Mouse (Mus musculus): ENCODE measurements at regions not wholly inside any gene's neighbourhood (a gene's known extent, or its start where the extent isn't known, plus 50 kb on each side); places are given as distances from the start of the nearest gene placed in this dataset.
A peak's percentile ranks its signal among the peaks of the same experiment; 100 is the strongest.
"Not testable (repeated sequence)": the region's sequence is repeated elsewhere in the genome, so short reads cannot be mapped to it uniquely, and the experiment has no call there.

DNA sequence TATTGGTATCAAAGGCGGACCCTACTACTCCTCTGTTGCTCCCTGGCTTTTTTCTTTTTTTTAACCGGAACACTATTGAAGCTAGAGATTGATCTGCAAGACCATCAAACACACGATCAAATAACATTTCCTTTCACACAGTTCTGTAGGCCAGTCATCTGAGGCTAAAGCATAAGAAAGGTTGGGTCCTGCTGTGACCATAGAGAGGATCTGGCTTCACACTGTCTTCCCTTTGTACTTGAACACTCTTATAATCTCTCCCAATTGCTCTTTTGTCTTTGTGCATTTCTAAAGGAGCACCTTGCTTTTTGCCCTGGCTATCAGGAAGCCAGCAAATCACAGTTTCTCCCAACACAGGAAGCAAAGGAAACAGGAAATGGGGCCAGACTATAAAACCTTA is 76.8 kb upstream of the Zcchc13 start:
- H3K4me1 ChIP-seq (replicated peaks; ENCODE audit: control insufficient read depth, insufficient read depth, low read length) = no peaks in the 10 kb centered on the region; the same call in 1 of the 2 replicates
- no peak for TF ChIP-seq POLR2A (IDR thresholded peaks at IDR 0.05; ENCODE audit: control insufficient read depth, extremely low read depth, insufficient read depth, low read length, poor library complexity)
- TF ChIP-seq CTCF (IDR thresholded peaks at IDR 0.05; ENCODE audit: borderline replicate concordance, control insufficient read depth, extremely low read depth, insufficient read depth, low read length, poor library complexity) = no peak
- no peaks in the 10 kb centered on the region for H3K36me3 ChIP-seq (ENCODE audit: control insufficient read depth, insufficient read depth, low read length)
- no peak overlapping the region for H3K27ac ChIP-seq (ENCODE audit: control insufficient read depth, insufficient read depth, low read length)
- H3K4me3 ChIP-seq (ENCODE audit: control insufficient read depth, insufficient read depth, low read length) = no peak overlapping the region
- WGBS = 94% methylated on average over 3 of the region's 3 CpGs
- no peaks in the 10 kb centered on the region for H3K27me3 ChIP-seq (ENCODE audit: control insufficient read depth, insufficient read depth, low read length)
- DNase-seq = no peak

DNA sequence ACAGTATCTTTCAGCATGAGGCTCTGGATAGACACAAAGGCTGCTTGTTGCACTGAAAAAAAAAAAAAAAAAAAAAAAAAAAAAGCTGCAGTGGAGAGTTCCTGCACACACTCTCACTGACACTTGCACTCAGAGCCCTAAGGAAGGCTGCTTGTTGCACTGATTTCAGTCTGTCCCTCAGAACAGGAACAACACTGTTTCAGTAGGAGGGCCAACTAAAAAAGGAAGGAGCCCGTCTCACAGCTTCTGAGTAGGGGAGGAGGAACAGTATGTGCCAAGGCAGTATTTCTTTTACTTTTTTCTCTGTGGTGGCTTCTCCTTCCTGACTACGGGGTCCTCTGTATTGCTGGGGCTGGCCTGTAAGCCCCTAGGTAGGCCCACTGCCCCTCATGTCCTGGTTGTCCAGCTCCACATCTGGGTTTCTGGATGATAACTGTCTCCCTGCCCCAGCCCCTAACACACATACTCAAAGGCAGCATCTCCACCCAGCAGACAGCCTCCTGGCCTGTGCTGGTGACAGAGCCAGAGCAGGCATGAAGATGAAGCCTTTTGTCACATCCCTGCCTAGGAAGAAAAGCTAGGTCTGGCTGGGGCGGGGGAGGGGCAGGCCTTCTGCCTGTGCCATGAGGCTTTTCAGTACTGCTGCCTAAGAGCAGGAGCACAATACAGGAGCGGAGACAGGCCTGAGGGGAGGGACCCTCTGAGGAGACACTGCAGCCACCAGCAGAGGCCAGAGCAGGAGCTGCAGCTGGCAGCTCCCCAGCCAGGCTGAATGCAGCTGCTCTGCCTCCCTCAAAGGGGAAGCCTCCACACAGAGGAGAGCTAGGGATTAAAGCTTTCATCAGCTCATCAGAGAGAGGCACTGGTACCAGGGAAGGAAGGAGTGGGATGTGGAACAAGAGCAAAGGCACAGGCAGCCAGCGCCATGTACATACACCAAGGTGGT is 75.1 kb upstream of the Zcchc13 start:
- not testable (repeated sequence) for H3K27ac ChIP-seq (ENCODE audit: control insufficient read depth, insufficient read depth, low read length); DNase-seq

DNA sequence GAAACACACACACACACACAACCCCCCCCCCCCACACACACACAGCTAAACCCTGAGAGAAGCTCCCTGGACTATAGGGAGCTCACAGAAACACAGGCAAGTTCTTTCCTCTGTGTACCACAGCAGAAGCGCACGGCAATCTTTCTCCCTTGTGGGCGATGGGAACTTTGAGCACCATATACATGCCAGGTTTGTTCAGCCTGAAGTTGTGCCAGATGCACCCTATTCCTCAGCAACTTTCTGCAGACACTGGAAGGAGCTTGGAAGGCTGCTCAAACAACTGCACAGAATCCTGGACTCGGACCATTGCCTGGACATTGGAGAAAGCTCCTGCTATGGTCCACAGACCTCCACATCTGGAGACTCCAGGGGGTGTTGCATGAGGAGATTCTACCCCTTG is 74.3 kb upstream of the Zcchc13 start:
- Histone ChIP-seq H3K27me3 (ENCODE audit: control insufficient read depth, insufficient read depth, low read length) (no peaks in the 10 kb centered on the region), H3K4me1 (replicated peaks; ENCODE audit: control insufficient read depth, insufficient read depth, low read length) (no peaks in the 10 kb centered on the region; the same call in 1 of the 2 replicates), H3K4me3 (ENCODE audit: control insufficient read depth, insufficient read depth, low read length) (no peak overlapping the region), H3K36me3 (ENCODE audit: control insufficient read depth, insufficient read depth, low read length) (no peaks in the 10 kb centered on the region), H3K27ac (ENCODE audit: control insufficient read depth, insufficient read depth, low read length) (no peak overlapping the region)
- no peak for TF ChIP-seq CTCF (IDR thresholded peaks at IDR 0.05; ENCODE audit: borderline replicate concordance, control insufficient read depth, extremely low read depth, insufficient read depth, low read length, poor library complexity)
- no peak for TF ChIP-seq POLR2A (IDR thresholded peaks at IDR 0.05; ENCODE audit: control insufficient read depth, extremely low read depth, insufficient read depth, low read length, poor library complexity)
- no peak for DNase-seq
- WGBS = 95% methylated on average over 4 of the region's 4 CpGs

More for the DNA sequence above, 75.1 kb upstream of the Zcchc13 start:
- H3K27me3 ChIP-seq (ENCODE audit: control insufficient read depth, insufficient read depth, low read length); H3K4me3 ChIP-seq (ENCODE audit: control insufficient read depth, insufficient read depth, low read length); H3K36me3 ChIP-seq (ENCODE audit: control insufficient read depth, insufficient read depth, low read length); H3K4me1 ChIP-seq (replicated peaks; ENCODE audit: control insufficient read depth, insufficient read depth, low read length): not testable (repeated sequence)
- 69% methylated on average over 4 of the region's 5 CpGs for WGBS

DNA sequence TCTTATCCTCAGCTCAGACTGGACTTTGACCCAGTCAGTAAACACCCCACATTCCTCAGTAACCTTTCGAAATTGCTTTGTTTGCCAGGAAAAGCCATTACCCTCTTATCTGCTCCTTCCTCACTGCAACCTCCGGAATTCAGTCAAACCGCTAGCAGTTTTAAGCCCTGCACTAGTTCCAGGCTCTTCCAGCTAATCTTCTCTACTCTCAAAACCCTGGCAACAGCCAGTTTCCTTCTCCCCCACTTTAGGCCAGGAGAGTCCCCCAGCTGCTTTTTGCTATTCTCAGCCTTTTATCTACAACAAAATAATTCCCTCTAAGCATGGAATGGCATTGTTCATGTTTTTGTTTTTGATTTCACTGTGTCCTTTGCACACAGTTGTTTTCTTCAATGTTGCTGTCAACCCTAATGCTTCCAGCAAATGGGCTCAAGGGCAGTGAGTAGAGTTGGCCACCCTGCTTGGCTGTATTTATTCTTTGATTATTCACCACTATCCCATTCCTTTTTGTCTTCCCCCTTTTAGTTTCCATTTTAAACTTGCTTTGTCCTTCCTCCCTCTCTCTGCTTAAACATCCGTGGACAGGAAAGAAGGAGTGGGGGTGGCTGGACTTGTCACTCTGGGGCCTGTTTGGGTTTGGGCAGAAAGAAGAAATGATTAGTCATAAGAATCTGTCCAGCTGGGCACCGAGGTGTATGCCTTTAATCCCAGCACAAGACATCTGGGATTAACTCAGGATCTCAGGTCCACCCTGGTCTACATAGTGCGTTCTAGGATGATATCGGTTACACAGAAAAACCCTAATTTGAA is 73.5 kb upstream of the Zcchc13 start:
- Histone ChIP-seq H3K4me1 (replicated peaks; ENCODE audit: control insufficient read depth, insufficient read depth, low read length) (no peaks in the 10 kb centered on the region), H3K4me3 (ENCODE audit: control insufficient read depth, insufficient read depth, low read length) (no peak overlapping the region), H3K36me3 (ENCODE audit: control insufficient read depth, insufficient read depth, low read length) (no peaks in the 10 kb centered on the region), H3K27ac (ENCODE audit: control insufficient read depth, insufficient read depth, low read length) (no peak overlapping the region), H3K27me3 (ENCODE audit: control insufficient read depth, insufficient read depth, low read length) (no peaks in the 10 kb centered on the region)
- no peak for DNase-seq
- WGBS = 76% methylated on average over 7 of the region's 7 CpGs
- no peak for TF ChIP-seq CTCF (IDR thresholded peaks at IDR 0.05; ENCODE audit: borderline replicate concordance, control insufficient read depth, extremely low read depth, insufficient read depth, low read length, poor library complexity)
- TF ChIP-seq POLR2A (IDR thresholded peaks at IDR 0.05; ENCODE audit: control insufficient read depth, extremely low read depth, insufficient read depth, low read length, poor library complexity) = no peak

DNA sequence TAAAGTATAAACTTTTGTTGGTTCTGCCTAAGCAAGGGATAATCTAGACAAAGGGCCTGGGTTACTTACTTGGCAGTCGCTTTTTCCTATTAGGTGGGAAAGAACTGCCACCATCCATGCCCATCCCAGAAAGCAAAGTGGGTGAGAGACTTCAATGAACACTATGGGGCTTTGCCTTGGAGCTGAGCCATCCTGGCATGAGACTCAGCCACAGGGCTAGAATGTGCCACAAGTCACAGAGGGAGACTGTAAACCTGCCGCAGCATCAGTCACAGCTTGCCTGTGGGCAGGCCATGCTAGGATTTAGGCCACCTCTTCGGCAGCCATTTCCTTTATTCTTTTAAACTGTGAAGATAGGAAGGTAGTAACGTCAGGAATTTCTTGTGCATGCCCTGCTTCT is 72.9 kb upstream of the Zcchc13 start:
- no peaks in the 10 kb centered on the region for H3K36me3 ChIP-seq (ENCODE audit: control insufficient read depth, insufficient read depth, low read length)
- WGBS = over 99% methylated on average over 4 of the region's 4 CpGs
- H3K4me1 ChIP-seq (replicated peaks; ENCODE audit: control insufficient read depth, insufficient read depth, low read length) = no peaks in the 10 kb centered on the region
- no peak overlapping the region for H3K4me3 ChIP-seq (ENCODE audit: control insufficient read depth, insufficient read depth, low read length)
- no peak overlapping the region for H3K27ac ChIP-seq (ENCODE audit: control insufficient read depth, insufficient read depth, low read length)
- TF ChIP-seq CTCF (IDR thresholded peaks at IDR 0.05; ENCODE audit: borderline replicate concordance, control insufficient read depth, extremely low read depth, insufficient read depth, low read length, poor library complexity) (no peak), POLR2A (IDR thresholded peaks at IDR 0.05; ENCODE audit: control insufficient read depth, extremely low read depth, insufficient read depth, low read length, poor library complexity) (no peak)
- H3K27me3 ChIP-seq (ENCODE audit: control insufficient read depth, insufficient read depth, low read length) = no peaks in the 10 kb centered on the region
- no peak for DNase-seq

DNA sequence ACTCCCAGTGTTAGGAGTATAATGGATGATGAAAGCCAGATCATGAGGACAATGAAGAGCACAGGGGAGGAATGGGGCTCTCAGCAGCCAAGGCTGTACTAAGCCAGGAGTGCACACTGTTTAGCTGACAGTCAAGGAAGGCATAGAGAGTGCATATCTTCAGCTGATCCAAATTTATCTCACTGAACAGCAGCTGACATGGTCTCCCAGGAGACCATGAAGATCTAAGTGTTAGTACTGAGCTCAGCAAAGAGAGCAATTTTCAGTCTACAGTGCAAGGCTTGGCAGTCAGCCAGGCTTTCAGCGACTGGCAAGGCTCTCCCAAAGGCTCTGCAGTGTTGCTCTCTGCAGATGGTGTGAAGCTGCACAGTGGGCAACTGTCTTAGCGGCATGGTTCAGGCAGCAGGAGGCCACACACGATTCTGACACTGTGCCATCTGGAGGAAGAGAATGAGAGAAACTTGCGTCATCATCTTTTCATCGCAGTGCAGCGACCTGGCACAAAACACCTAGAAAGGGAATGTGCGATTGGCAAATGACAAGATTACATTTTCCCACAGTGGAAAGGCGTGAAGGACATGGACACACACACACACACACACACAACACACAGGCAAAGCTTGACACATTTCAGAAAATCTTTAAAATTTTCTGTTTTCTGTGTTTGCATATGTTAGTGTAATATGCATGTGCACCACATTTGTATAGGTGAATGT is 66.7 kb upstream of the Zcchc13 start:
- 62% methylated on average over 8 of the region's 8 CpGs for WGBS
- H3K36me3 ChIP-seq (ENCODE audit: control insufficient read depth, insufficient read depth, low read length) = no peaks in the 10 kb centered on the region
- H3K27me3 ChIP-seq (ENCODE audit: control insufficient read depth, insufficient read depth, low read length) = no peaks in the 10 kb centered on the region
- H3K27ac ChIP-seq (ENCODE audit: control insufficient read depth, insufficient read depth, low read length) = no peak overlapping the region; the same call in 1 of the 2 replicates
- no peaks in the 10 kb centered on the region; the same call in 1 of the 2 replicates for H3K4me1 ChIP-seq (replicated peaks; ENCODE audit: control insufficient read depth, insufficient read depth, low read length)
- peak; percentile 27 for DNase-seq
- H3K4me3 ChIP-seq (ENCODE audit: control insufficient read depth, insufficient read depth, low read length) = no peak overlapping the region
- TF ChIP-seq POLR2A (IDR thresholded peaks at IDR 0.05; ENCODE audit: control insufficient read depth, extremely low read depth, insufficient read depth, low read length, poor library complexity) (no peak), CTCF (IDR thresholded peaks at IDR 0.05; ENCODE audit: borderline replicate concordance, control insufficient read depth, extremely low read depth, insufficient read depth, low read length, poor library complexity) (no peak)

All from thymus, adult 2 months (tissue).